Mouse (Mus musculus): ENCODE results near the gene Sec63. TPM values are rescaled to one million over a fixed set of nuclear protein-coding genes. Genes with fewer than 3 reads are reported as not detected.

Gene Sec63
- polyA plus RNA-seq, 1 experiment from 2014 or later = 26.0 TPM

GRCm38 (mm10) chr10:42855250-42855649 is 94.0 kb downstream of the Sec63 start:
- no peak overlapping the region for H3K4me3 ChIP-seq
- H3K27me3 ChIP-seq (ENCODE audit: low read depth, poor library complexity, severe bottlenecking) = peaks cover 3% of the 10 kb centered on the region; the same call in 1 of the 2 replicates
- 57% methylated on average over 5 of the region's 5 CpGs for WGBS
- H3K36me3 ChIP-seq = no peaks in the 10 kb centered on the region
- peaks cover 18% of the 10 kb centered on the region for H3K4me1 ChIP-seq
- H3K9me3 ChIP-seq (replicated peaks) = no peaks in the 10 kb centered on the region; the same call in 1 of the 2 replicates
- peak overlapping the region; percentile 73; the same call in 1 of the 2 replicates for H3K27ac ChIP-seq (replicated peaks)
- DNase-seq (ENCODE audit: low spot score) = no peak

GRCm38 (mm10) chr10:42856574-42856973 is 95.3 kb downstream of the Sec63 start:
- Histone ChIP-seq H3K9me3 (replicated peaks) (no peaks in the 10 kb centered on the region; the same call in 1 of the 2 replicates), H3K27ac (replicated peaks) (no peak overlapping the region), H3K36me3 (no peaks in the 10 kb centered on the region), H3K4me1 (peaks cover 26% of the 10 kb centered on the region), H3K4me3 (no peak overlapping the region), H3K27me3 (ENCODE audit: low read depth, poor library complexity, severe bottlenecking) (peaks cover 7% of the 10 kb centered on the region; the same call in 1 of the 2 replicates)
- no peak for DNase-seq (ENCODE audit: low spot score)
- WGBS = 91% methylated on average over 9 of the region's 9 CpGs

GRCm38 (mm10) chr10:42857021-42857420 is 95.7 kb downstream of the Sec63 start:
- H3K4me3 ChIP-seq = no peak overlapping the region
- WGBS = 92% methylated on average over 2 of the region's 2 CpGs
- peaks cover 10% of the 10 kb centered on the region; the same call in 1 of the 2 replicates for H3K27me3 ChIP-seq (ENCODE audit: low read depth, poor library complexity, severe bottlenecking)

GRCm38 (mm10) chr10:42859781-42860158 is 98.5 kb downstream of the Sec63 start:
- peaks cover 40% of the 10 kb centered on the region for H3K4me1 ChIP-seq
- 64% methylated on average over 2 of the region's 2 CpGs for WGBS
- H3K9me3 ChIP-seq (replicated peaks) = no peaks in the 10 kb centered on the region
- H3K27me3 ChIP-seq (ENCODE audit: low read depth, poor library complexity, severe bottlenecking) = peaks cover 17% of the 10 kb centered on the region; the same call in 1 of the 2 replicates
- no peak for DNase-seq (ENCODE audit: low spot score)
- H3K27ac ChIP-seq (replicated peaks) = peak overlapping the region; percentile 55; the same call in 1 of the 2 replicates
- no peaks in the 10 kb centered on the region for H3K36me3 ChIP-seq
- H3K4me3 ChIP-seq = no peak overlapping the region

More at GRCm38 (mm10) chr10:42857021-42857420, 95.7 kb downstream of the Sec63 start:
- Histone ChIP-seq H3K9me3 (replicated peaks) (no peaks in the 10 kb centered on the region; the same call in 1 of the 2 replicates), H3K4me1 (peaks cover 28% of the 10 kb centered on the region), H3K36me3 (no peaks in the 10 kb centered on the region), H3K27ac (replicated peaks) (no peak overlapping the region)
- DNase-seq (ENCODE audit: low spot score) = no peak

- Histone ChIP-seq H3K9me3 (replicated peaks) (no peaks in the 10 kb centered on the region), H3K27me3 (ENCODE audit: low read depth, poor library complexity, severe bottlenecking) (peaks cover 17% of the 10 kb centered on the region; the same call in 1 of the 2 replicates), H3K4me3 (peak within 1 kb of the TSS; percentile 34; the same call in 1 of the 2 replicates), H3K4me1 (peaks cover 35% of the 10 kb centered on the region), H3K27ac (replicated peaks) (peak within 1 kb of the TSS; percentile 55; the same call in 1 of the 2 replicates), H3K36me3 (no peaks in the 10 kb centered on the region)
- WGBS = 57% methylated on average over 17 of the region's 17 CpGs
- peak; percentile 17 for DNase-seq (ENCODE audit: low spot score)
Observed at GRCm38 (mm10) chr10:42860159-42860911, 99.0 kb downstream of the Sec63 start, which contains the start of gene Scml4. Gene Scml4, plus strand, starts transcription at chr10:42860370.

GRCm38 (mm10) chr10:42861446-42861845 is 100.2 kb downstream of the Sec63 start:
- 81% methylated on average over 7 of the region's 7 CpGs for WGBS
- H3K36me3 ChIP-seq = no peaks in the 10 kb centered on the region
- DNase-seq (ENCODE audit: low spot score) = no peak
- no peak overlapping the region for H3K4me3 ChIP-seq
- no peaks in the 10 kb centered on the region for H3K9me3 ChIP-seq (replicated peaks)
- H3K27me3 ChIP-seq (ENCODE audit: low read depth, poor library complexity, severe bottlenecking) = peaks cover 17% of the 10 kb centered on the region; the same call in 1 of the 2 replicates
- H3K4me1 ChIP-seq = peaks cover 31% of the 10 kb centered on the region
- H3K27ac ChIP-seq (replicated peaks) = no peak overlapping the region

- 83% methylated on average over 13 of the region's 13 CpGs for WGBS
- Histone ChIP-seq H3K27ac (replicated peaks) (no peak overlapping the region), H3K4me3 (no peak overlapping the region), H3K9me3 (replicated peaks) (no peaks in the 10 kb centered on the region), H3K36me3 (no peaks in the 10 kb centered on the region), H3K27me3 (ENCODE audit: low read depth, poor library complexity, severe bottlenecking) (peaks cover 17% of the 10 kb centered on the region; the same call in 1 of the 2 replicates), H3K4me1 (peaks cover 35% of the 10 kb centered on the region)
- DNase-seq (ENCODE audit: low spot score) = no peak
Observed at GRCm38 (mm10) chr10:42862102-42862740, 100.9 kb downstream of the Sec63 start.

- H3K4me3 ChIP-seq = no peak overlapping the region
- peaks cover 17% of the 10 kb centered on the region; the same call in 1 of the 2 replicates for H3K27me3 ChIP-seq (ENCODE audit: low read depth, poor library complexity, severe bottlenecking)
- 92% methylated on average over 4 of the region's 4 CpGs for WGBS
- no peaks in the 10 kb centered on the region for H3K36me3 ChIP-seq
- H3K4me1 ChIP-seq = peaks cover 38% of the 10 kb centered on the region
- DNase-seq (ENCODE audit: low spot score) = no peak
- H3K9me3 ChIP-seq (replicated peaks) = no peaks in the 10 kb centered on the region
- no peak overlapping the region for H3K27ac ChIP-seq (replicated peaks)
Observed at GRCm38 (mm10) chr10:42862806-42863205, 101.5 kb downstream of the Sec63 start.

GRCm38 (mm10) chr10:42863621-42864391 is 102.5 kb downstream of the Sec63 start:
- DNase-seq (ENCODE audit: low spot score) = no peak
- 0 out of 2 replicates have a peak overlapping the region, but pooled peaks have one; percentile 42 for H3K27ac ChIP-seq (replicated peaks)
- WGBS = 71% methylated on average over 31 of the region's 31 CpGs
- H3K36me3 ChIP-seq = no peaks in the 10 kb centered on the region
- peaks cover 17% of the 10 kb centered on the region; the same call in 1 of the 2 replicates for H3K27me3 ChIP-seq (ENCODE audit: low read depth, poor library complexity, severe bottlenecking)
- H3K9me3 ChIP-seq (replicated peaks) = no peaks in the 10 kb centered on the region
- H3K4me1 ChIP-seq = peaks cover 38% of the 10 kb centered on the region
- peak overlapping the region; percentile 11; the same call in 1 of the 2 replicates for H3K4me3 ChIP-seq

- no peaks in the 10 kb centered on the region for H3K36me3 ChIP-seq
- no peak for DNase-seq (ENCODE audit: low spot score)
- H3K4me1 ChIP-seq = peaks cover 35% of the 10 kb centered on the region
- no peaks in the 10 kb centered on the region for H3K9me3 ChIP-seq (replicated peaks)
- WGBS = 66% methylated on average over 5 of the region's 5 CpGs
- H3K4me3 ChIP-seq = no peak overlapping the region
- peaks cover 17% of the 10 kb centered on the region; the same call in 1 of the 2 replicates for H3K27me3 ChIP-seq (ENCODE audit: low read depth, poor library complexity, severe bottlenecking)
- H3K27ac ChIP-seq (replicated peaks) = peak overlapping the region; percentile 23; the same call in 1 of the 2 replicates
Observed at GRCm38 (mm10) chr10:42864696-42865095, 103.4 kb downstream of the Sec63 start.

GRCm38 (mm10) chr10:42868416-42868815 is 107.1 kb downstream of the Sec63 start:
- DNase-seq (ENCODE audit: low spot score) = no peak
- H3K4me3 ChIP-seq = no peak overlapping the region
- no peak overlapping the region for H3K27ac ChIP-seq (replicated peaks)
- H3K27me3 ChIP-seq (ENCODE audit: low read depth, poor library complexity, severe bottlenecking) = peaks cover 10% of the 10 kb centered on the region; the same call in 1 of the 2 replicates
- H3K9me3 ChIP-seq (replicated peaks) = no peaks in the 10 kb centered on the region
- no peaks in the 10 kb centered on the region for H3K36me3 ChIP-seq
- H3K4me1 ChIP-seq = peaks cover 27% of the 10 kb centered on the region
- 88% methylated on average over 9 of the region's 9 CpGs for WGBS

- Histone ChIP-seq H3K36me3 (no peaks in the 10 kb centered on the region), H3K27me3 (ENCODE audit: low read depth, poor library complexity, severe bottlenecking) (0 out of 2 replicates have a peak, but pooled peaks cover 3% of the 10 kb centered on the region), H3K4me1 (peaks cover 16% of the 10 kb centered on the region), H3K27ac (replicated peaks) (no peak overlapping the region), H3K9me3 (replicated peaks) (no peaks in the 10 kb centered on the region), H3K4me3 (no peak overlapping the region)
- DNase-seq (ENCODE audit: low spot score) = no peak
- 78% methylated on average over 6 of the region's 6 CpGs for WGBS
Observed at GRCm38 (mm10) chr10:42869467-42869866, 108.2 kb downstream of the Sec63 start.

Data from midbrain, embryonic 10.5 days (tissue).